Mouse (Mus musculus) bone marrow, adult 2 months (tissue): Measurements from ENCODE around the gene Cacna2d2. TPM values are rescaled to one million over a fixed set of nuclear protein-coding genes. Genes with fewer than 3 reads are reported as not detected.

Experiments used
- H3K27ac ChIP-seq: fragments of 200-500 bp; 2 replicates; pipeline ENCODE4 v1.5.1; 2012; ENCODE audit warnings: low read depth, mild to moderate bottlenecking, control low read depth, inconsistent platforms, low read length; ENCODE audit not compliant: control insufficient read depth, poor library complexity, insufficient read depth
- H3K4me1 ChIP-seq: fragments of 200-500 bp; 2 replicates; pipeline ENCODE4 v1.6.1; 2011; ENCODE audit warnings: low read length; ENCODE audit not compliant: control insufficient read depth, insufficient read depth
- H3K4me3 ChIP-seq: fragments of 200-500 bp; replicated peaks from 2 replicates; pipeline ENCODE3; 2011; ENCODE audit warnings: mild to moderate bottlenecking, low read depth, low read length, control low read depth; ENCODE audit not compliant: control insufficient read depth
- CTCF ChIP-seq: fragments of 200-500 bp; IDR thresholded peaks from 2 replicates; pipeline ENCODE4 v1.5.1; 2011; ENCODE audit warnings: low read length, control low read depth; ENCODE audit not compliant: control insufficient read depth, insufficient read depth
- POLR2A ChIP-seq: fragments of 200-500 bp; IDR thresholded peaks from 2 replicates; pipeline ENCODE4 v1.6.1; 2011; ENCODE audit warnings: low read depth, mild to moderate bottlenecking, control low read depth, low read length, borderline replicate concordance; ENCODE audit not compliant: control insufficient read depth
- WGBS: fragments of 180-500 bp; shearing (Covaris S2); methylation state at CpG from one replicate; pipeline ENCODE4 v1.1.7; 2018; 5-methylcytosine and 5-hydroxymethylcytosine counted together
- polyA plus RNA-seq: library from polyadenylated mRNA; stranded (reverse); fragments of >200 nt; gene quantifications from 2 replicates; pipeline ENCODE4 v1.2.4, GENCODE M21; 2011; ENCODE audit warnings: low replicate concordance; ENCODE audit not compliant: missing spikeins, insufficient read depth, insufficient read length

Cacna2d2 gene
- polyA plus RNA-seq, 1 experiment: not detected

GRCm38 (mm10) chr9:107540420-107540819 lies 141.0 kb downstream of the Cacna2d2 start:
- TF ChIP-seq POLR2A: no peak
- no peak for TF ChIP-seq CTCF
- 70% methylated on average over 4 of the region's 4 CpGs for WGBS
- Histone ChIP-seq H3K4me1 (peaks cover 2% of the 10 kb centered on the region), H3K4me3 (no peak overlapping the region), H3K27ac (no peak overlapping the region)

GRCm38 (mm10) chr9:107541005-107541404 lies 141.6 kb downstream of the Cacna2d2 start:
- 61% methylated on average over 10 of the region's 10 CpGs for WGBS
- no peaks in the 10 kb centered on the region; the same call in 1 of the 2 replicates for H3K4me1 ChIP-seq
- no peak overlapping the region for H3K27ac ChIP-seq
- TF ChIP-seq POLR2A: no peak
- TF ChIP-seq CTCF: no peak
- H3K4me3 ChIP-seq: no peak overlapping the region

DNA sequence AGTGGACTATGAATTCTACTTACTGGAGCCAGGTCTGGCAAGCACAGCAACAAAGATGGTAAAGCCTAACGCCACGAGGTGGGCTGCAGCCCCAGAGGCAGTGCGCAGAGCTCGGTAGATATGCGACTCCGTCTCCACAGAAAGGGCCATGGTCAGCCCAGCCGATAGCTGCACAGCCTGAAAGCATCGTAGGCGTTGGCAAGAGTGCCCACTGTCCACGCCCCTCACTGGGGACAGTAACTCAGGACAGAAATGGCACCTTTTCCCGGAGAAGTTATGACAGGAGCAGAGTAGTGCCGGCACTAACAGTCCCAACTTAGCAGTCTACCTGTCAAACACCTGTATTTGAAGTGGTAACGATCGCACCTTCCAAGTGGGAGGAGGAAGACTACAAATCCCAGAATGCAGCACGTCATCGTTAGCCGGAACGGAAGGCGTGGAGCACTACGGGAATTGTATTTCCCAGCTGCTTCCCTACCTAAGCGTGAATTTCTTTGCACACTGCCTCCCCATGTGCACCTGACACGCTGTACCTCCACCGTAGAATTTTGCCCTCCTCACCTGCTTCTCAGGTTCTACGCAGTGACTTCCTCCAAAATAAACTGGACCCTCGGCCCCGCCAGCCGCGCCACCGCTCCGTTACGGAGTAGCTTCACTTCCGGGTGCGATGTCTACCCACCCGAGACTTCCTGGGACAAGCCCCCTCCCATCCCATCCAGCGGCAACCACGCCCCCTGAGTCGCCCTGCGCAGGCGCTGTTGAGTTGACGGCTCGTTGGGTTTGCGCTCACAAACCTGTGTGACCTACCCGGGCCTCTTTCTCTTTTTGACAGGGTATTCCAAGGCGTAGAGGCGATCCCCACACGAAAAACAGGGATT lies 142.3 kb downstream of the Cacna2d2 start, which contains the start of the genes Cyb561d2 and Nprl2:
TSS of gene Cyb561d2 (minus strand) at position 720 of the 878 bp plus-strand sequence.
TSS of gene Nprl2 (plus strand) at position 753 of the 878 bp plus-strand sequence.
- TF ChIP-seq POLR2A: peak; percentile 58; the same call in 1 of the 2 replicates
- peak; percentile 17; the same call in 1 of the 2 replicates for TF ChIP-seq CTCF
- Histone ChIP-seq H3K4me1 (peaks cover under 1% of the 10 kb centered on the region; the same call in 1 of the 2 replicates), H3K4me3 (peak within 1 kb of the TSS; percentile 87), H3K27ac (peak within 1 kb of the TSS; percentile 35)
- WGBS: under 1% methylated on average over 46 of the region's 46 CpGs

DNA sequence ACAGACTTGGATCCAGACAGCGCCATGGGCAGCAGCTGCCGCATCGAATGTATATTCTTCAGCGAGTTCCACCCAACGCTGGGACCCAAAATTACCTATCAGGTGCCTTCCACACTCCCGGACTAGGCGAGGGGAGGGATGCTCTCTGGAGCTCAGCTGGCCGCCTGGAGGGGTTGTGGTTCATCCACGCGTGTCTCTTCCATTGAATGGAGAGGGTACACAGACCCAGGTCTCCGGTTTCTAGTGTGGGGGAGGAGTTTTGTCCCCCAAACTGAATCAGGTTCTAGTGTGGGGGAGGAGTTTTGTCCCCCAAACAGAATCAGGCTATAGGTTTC lies 142.9 kb downstream of the Cacna2d2 start:
- H3K4me3 ChIP-seq: peak overlapping the region; percentile 87
- TF ChIP-seq CTCF (no peak), POLR2A (no peak)
- WGBS: 0% methylated on average over 11 of the region's 11 CpGs
- peaks cover 3% of the 10 kb centered on the region; the same call in 1 of the 2 replicates for H3K4me1 ChIP-seq
- H3K27ac ChIP-seq: peak overlapping the region; percentile 7; the same call in 1 of the 2 replicates

DNA sequence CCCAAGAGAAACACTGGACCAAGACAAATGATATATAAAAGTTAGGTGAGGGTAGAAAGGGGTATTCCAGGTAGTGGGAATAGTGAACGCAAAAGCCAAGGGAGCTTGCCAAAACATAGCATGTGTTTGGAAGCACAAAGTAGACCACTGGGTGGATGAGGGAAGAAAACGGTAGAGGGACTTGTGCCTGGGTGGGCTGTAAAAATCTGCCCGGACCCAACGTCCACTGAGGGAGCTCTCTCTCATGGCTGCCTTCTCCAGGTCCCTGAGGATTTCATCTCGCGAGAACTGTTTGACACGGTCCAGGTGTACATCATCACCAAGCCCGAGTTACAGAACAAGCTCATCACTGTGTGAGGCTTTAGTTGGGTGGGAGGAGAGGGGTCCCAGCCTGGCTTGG lies 143.3 kb downstream of the Cacna2d2 start:
- Histone ChIP-seq H3K4me1 (peaks cover 3% of the 10 kb centered on the region; the same call in 1 of the 2 replicates), H3K4me3 (no peak overlapping the region), H3K27ac (no peak overlapping the region)
- TF ChIP-seq CTCF: no peak
- TF ChIP-seq POLR2A: no peak
- 64% methylated on average over 8 of the region's 8 CpGs for WGBS

GRCm38 (mm10) chr9:107543299-107543698 lies 143.9 kb downstream of the Cacna2d2 start:
- WGBS: 88% methylated on average over 11 of the region's 11 CpGs

GRCm38 (mm10) chr9:107544196-107544700 lies 144.8 kb downstream of the Cacna2d2 start:
- no peak overlapping the region for H3K4me3 ChIP-seq
- 96% methylated on average over 17 of the region's 17 CpGs for WGBS
- TF ChIP-seq CTCF: no peak
- no peak for TF ChIP-seq POLR2A
- H3K27ac ChIP-seq: no peak overlapping the region
- peaks cover 3% of the 10 kb centered on the region; the same call in 1 of the 2 replicates for H3K4me1 ChIP-seq

More at GRCm38 (mm10) chr9:107543299-107543698, 143.9 kb downstream of the Cacna2d2 start:
- no peak overlapping the region for H3K27ac ChIP-seq
- TF ChIP-seq CTCF: no peak
- TF ChIP-seq POLR2A: no peak
- H3K4me3 ChIP-seq: no peak overlapping the region
- peaks cover 3% of the 10 kb centered on the region; the same call in 1 of the 2 replicates for H3K4me1 ChIP-seq

DNA sequence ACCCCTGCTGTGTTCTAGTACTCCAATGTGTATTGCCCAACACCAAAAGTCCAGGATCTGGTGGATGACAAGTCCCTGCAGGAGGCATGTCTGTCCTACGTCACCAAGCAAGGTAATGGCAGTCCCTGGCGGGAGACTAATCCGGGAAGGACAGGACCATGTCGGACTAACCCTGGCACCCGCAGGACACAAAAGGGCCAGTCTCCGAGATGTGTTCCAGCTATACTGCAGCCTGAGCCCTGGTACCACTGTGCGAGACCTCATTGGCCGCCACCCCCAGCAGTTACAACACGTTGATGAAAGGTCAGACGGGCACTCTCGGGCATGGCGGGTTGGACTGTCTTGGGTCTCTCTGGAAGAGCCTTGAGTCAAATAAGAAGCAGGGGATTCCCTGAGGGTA lies 145.3 kb downstream of the Cacna2d2 start:
- H3K4me1 ChIP-seq: peaks cover 3% of the 10 kb centered on the region; the same call in 1 of the 2 replicates
- 91% methylated on average over 12 of the region's 12 CpGs for WGBS
- TF ChIP-seq CTCF (no peak), POLR2A (no peak)

More for the DNA sequence above, 145.3 kb downstream of the Cacna2d2 start:
- Histone ChIP-seq H3K27ac (no peak overlapping the region), H3K4me3 (no peak overlapping the region)
